Mouse (Mus musculus) gastrocnemius, postnatal 36 days (tissue): ENCODE measurements around the gene Pla2g4b. TPM values are rescaled to one million over a fixed set of nuclear protein-coding genes. Genes with fewer than 3 reads are reported as not detected.

Experiments
- DNase-seq, 2 experiments: peaks; one replicate each; pipeline ENCODE4 v3.0.0; 2022
- intact Hi-C: fragments of 180-260 bp; cut with DNase I; formaldehyde crosslinking; loops from one replicate; pipeline ENCODE4 v1.15.1; 2025
- total RNA-seq, 2 experiments: library from RNA; stranded (reverse); gene quantifications; 2 replicates each; pipeline ENCODE4 v1.2.3; 2021

The Pla2g4b gene
- total RNA-seq, 2 experiments from 2014 or later: 1.9 to 2.4 TPM

GRCm38 (mm10) chr2:120059466-120059865, 26.2 kb downstream of the Pla2g4b start:
- DNase-seq: no peak
- intact Hi-C loops: no loop called here

- intact Hi-C loops: no loop called here
- no peak for DNase-seq
Observed at GRCm38 (mm10) chr2:120060190-120060589, 27.0 kb downstream of the Pla2g4b start.

GRCm38 (mm10) chr2:120060651-120061050, 27.4 kb downstream of the Pla2g4b start:
- DNase-seq: no peak
- intact Hi-C loops: no loop called here

- no peak for DNase-seq
- intact Hi-C loops: no loop called here
Observed at GRCm38 (mm10) chr2:120062248-120062647, 29.0 kb downstream of the Pla2g4b start.

GRCm38 (mm10) chr2:120064639-120065038, 31.4 kb downstream of the Pla2g4b start:
- DNase-seq: no peak
- intact Hi-C loops: no loop called here

GRCm38 (mm10) chr2:120065243-120065642, 32.0 kb downstream of the Pla2g4b start:
- DNase-seq: no peak
- intact Hi-C loops: no loop called here

- intact Hi-C loops: loop anchor here (2.0 kb wide), 1 partner anchor 15 kb away; no protein-coding TSS in a partner anchor
- no peak for DNase-seq
Observed at GRCm38 (mm10) chr2:120066224-120066623, 33.0 kb downstream of the Pla2g4b start.

GRCm38 (mm10) chr2:120068555-120069465, 35.6 kb downstream of the Pla2g4b start:
- intact Hi-C loops: no loop called here
- peak in 1 of 2 experiments; percentile 41 for DNase-seq

GRCm38 (mm10) chr2:120069466-120069990, 36.3 kb downstream of the Pla2g4b start:
- no peak for DNase-seq
- intact Hi-C loops: no loop called here

GRCm38 (mm10) chr2:120074096-120074495, 40.9 kb downstream of the Pla2g4b start:
- intact Hi-C loops: no loop called here
- DNase-seq: no peak

- intact Hi-C loops: no loop called here
- DNase-seq: peak in 1 of 2 experiments; percentile 39
Observed at GRCm38 (mm10) chr2:120076076-120076705, 43.0 kb downstream of the Pla2g4b start.

- no peak for DNase-seq
- intact Hi-C loops: loop anchor here (5.0 kb wide), 1 partner anchor 195 kb away; no protein-coding TSS in a partner anchor
Observed at GRCm38 (mm10) chr2:120082416-120082815, 49.2 kb downstream of the Pla2g4b start.

- peak in 1 of 2 experiments; percentile 50 for DNase-seq
- intact Hi-C loops: loop anchor here (2.0 to 5.0 kb wide), 2 partner anchors 86 to 193 kb away; no protein-coding TSS in a partner anchor
Observed at GRCm38 (mm10) chr2:120084593-120085361, 51.6 kb downstream of the Pla2g4b start.

- intact Hi-C loops: no loop called here
- no peak for DNase-seq
Observed at GRCm38 (mm10) chr2:120086038-120086437, 52.8 kb downstream of the Pla2g4b start.

- DNase-seq: no peak
- intact Hi-C loops: no loop called here
Observed at GRCm38 (mm10) chr2:120087391-120087790, 54.2 kb downstream of the Pla2g4b start.

- intact Hi-C loops: no loop called here
Observed at GRCm38 (mm10) chr2:120087897-120088296, 54.7 kb downstream of the Pla2g4b start.

GRCm38 (mm10) chr2:120090979-120091378, 57.8 kb downstream of the Pla2g4b start:
- DNase-seq: no peak
- intact Hi-C loops: no loop called here

More at GRCm38 (mm10) chr2:120087897-120088296, 54.7 kb downstream of the Pla2g4b start:
- DNase-seq: no peak
